Mouse (Mus musculus): ENCODE data around the gene Olfr944. TPM values are rescaled to one million over a fixed set of nuclear protein-coding genes. Genes with fewer than 3 reads are reported as not detected.

Olfr944 gene
- not detected for polyA plus RNA-seq (2012; fragmentation: generic; extraction: Trizol)

GRCm38 (mm10) chr9:39201620-39202019 is at the start of gene Olfr944:
Gene Olfr944, plus strand, starts transcription at chr9:39201920.

GRCm38 (mm10) chr9:39166004-39166403 is 35.7 kb upstream of the Olfr944 start, which contains the start of gene Olfr943:
Gene Olfr943, plus strand, starts transcription at chr9:39166304.

GRCm38 (mm10) chr9:39249894-39250293 is 48.2 kb downstream of the Olfr944 start, which contains the start of gene Olfr1537:
Gene Olfr1537, minus strand, starts transcription at chr9:39249994.

Other genes with a start within 250 kb of the Olfr944 start
- gene Olfr933, start 229.6 kb upstream of the Olfr944 start, polyA plus RNA-seq (2012; fragmentation: generic; extraction: Trizol), result not detected
- not detected for gene Olfr934, start 213.6 kb upstream of the Olfr944 start, polyA plus RNA-seq (2012; fragmentation: generic; extraction: Trizol)
- not detected for gene Olfr935, start 202.2 kb upstream of the Olfr944 start, polyA plus RNA-seq (2012; fragmentation: generic; extraction: Trizol)
- gene Olfr146, start 178.5 kb upstream of the Olfr944 start, polyA plus RNA-seq (2012; fragmentation: generic; extraction: Trizol), result not detected
- gene Olfr937, start 137.0 kb upstream of the Olfr944 start, polyA plus RNA-seq (2012; fragmentation: generic; extraction: Trizol), result not detected
- gene Olfr938, start 123.0 kb upstream of the Olfr944 start, polyA plus RNA-seq (2012; fragmentation: generic; extraction: Trizol), result not detected
- not detected for gene Olfr27, start 73.8 kb upstream of the Olfr944 start, polyA plus RNA-seq (2012; fragmentation: generic; extraction: Trizol)
- gene Olfr943, start 35.6 kb upstream of the Olfr944 start, polyA plus RNA-seq (2012; fragmentation: generic; extraction: Trizol), result not detected
- gene Olfr1537, start 48.1 kb downstream of the Olfr944 start, polyA plus RNA-seq (2012; fragmentation: generic; extraction: Trizol), result not detected
- not detected for gene Olfr945, start 74.9 kb downstream of the Olfr944 start, polyA plus RNA-seq (2012; fragmentation: generic; extraction: Trizol)
- gene Olfr948, start 124.1 kb downstream of the Olfr944 start, polyA plus RNA-seq (2012; fragmentation: generic; extraction: Trizol), result not detected
- gene Olfr951, start 185.5 kb downstream of the Olfr944 start, polyA plus RNA-seq (2012; fragmentation: generic; extraction: Trizol), result not detected
- gene Olfr952, start 225.2 kb downstream of the Olfr944 start, polyA plus RNA-seq (2012; fragmentation: generic; extraction: Trizol), result not detected